Mouse (Mus musculus): Measurements from ENCODE around the gene 9130023H24Rik. TPM values are rescaled to one million over a fixed set of nuclear protein-coding genes. Genes with fewer than 3 reads are reported as not detected.
A peak's percentile ranks its signal among the peaks of the same experiment; 100 is the strongest.

Gene 9130023H24Rik
- polyA plus RNA-seq, 1 experiment, result 3.3 TPM

GRCm38 (mm10) chr7:128236856-128237592 is 807 bp downstream of the 9130023H24Rik start, which contains the start of gene Armc5:
Gene Armc5, plus strand, starts transcription at chr7:128237342.
- Histone ChIP-seq H3K27ac (replicated peaks; ENCODE audit: low read depth, low read length) (peak within 1 kb of the TSS; percentile 94), H3K4me1 (ENCODE audit: control insufficient read depth, insufficient read depth, insufficient read length, low read length) (no peaks in the 10 kb centered on the region), H3K4me3 (ENCODE audit: insufficient read depth, low read depth, low read length) (peak within 1 kb of the TSS; percentile 70)

DNA sequence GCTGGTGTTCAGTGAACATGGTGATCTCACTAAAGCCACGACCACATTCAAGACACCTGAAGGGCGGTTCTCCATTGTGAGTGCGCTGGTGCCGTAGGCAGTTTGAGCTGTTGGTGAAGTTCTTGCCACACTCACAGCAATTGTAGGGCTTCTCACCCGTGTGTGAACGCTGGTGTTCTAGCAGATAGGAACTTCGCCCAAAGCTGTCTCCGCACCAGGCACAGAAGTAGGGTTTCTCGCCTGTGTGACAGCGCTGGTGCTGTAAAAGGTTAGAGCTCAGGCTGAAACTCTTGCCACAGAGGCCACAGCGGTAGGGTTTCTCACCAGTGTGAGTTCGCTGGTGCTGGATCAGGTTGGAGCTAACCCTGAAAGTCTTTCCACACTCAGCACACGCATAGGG is 1.4 kb downstream of the 9130023H24Rik start:
- Histone ChIP-seq H3K27ac (replicated peaks; ENCODE audit: low read depth, low read length) (no peak overlapping the region), H3K4me1 (ENCODE audit: control insufficient read depth, insufficient read depth, insufficient read length, low read length) (no peaks in the 10 kb centered on the region), H3K4me3 (ENCODE audit: insufficient read depth, low read depth, low read length) (no peak overlapping the region)

- Histone ChIP-seq H3K27ac (replicated peaks; ENCODE audit: low read depth, low read length) (no peak overlapping the region), H3K4me3 (ENCODE audit: insufficient read depth, low read depth, low read length) (no peak overlapping the region), H3K4me1 (ENCODE audit: control insufficient read depth, insufficient read depth, insufficient read length, low read length) (no peaks in the 10 kb centered on the region)
Measured at GRCm38 (mm10) chr7:128235481-128235880, 2.4 kb downstream of the 9130023H24Rik start.

- H3K27ac ChIP-seq (replicated peaks; ENCODE audit: low read depth, low read length), result no peak overlapping the region
- H3K4me1 ChIP-seq (ENCODE audit: control insufficient read depth, insufficient read depth, insufficient read length, low read length), result no peaks in the 10 kb centered on the region
Measured at GRCm38 (mm10) chr7:128234796-128235195, 3.0 kb downstream of the 9130023H24Rik start.

DNA sequence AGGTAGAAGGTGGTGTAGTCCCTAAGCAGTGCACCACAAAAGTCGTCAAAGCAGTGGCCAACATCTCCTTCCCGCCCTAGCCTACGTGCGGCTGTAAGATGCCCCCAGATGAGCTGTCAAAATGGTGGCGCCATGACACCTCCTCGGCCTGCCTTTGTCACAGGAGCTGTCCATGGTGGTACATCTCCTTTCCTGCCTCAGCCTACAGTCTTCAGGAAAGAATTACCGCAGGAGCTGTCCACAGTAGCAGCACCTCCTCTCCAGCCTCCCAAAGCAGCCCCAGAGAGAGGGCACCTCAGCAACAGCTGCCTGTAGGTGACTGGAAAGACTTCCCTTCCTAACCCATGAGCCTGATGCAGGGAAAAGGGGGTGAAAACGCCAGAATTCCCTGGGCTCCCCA is 6.1 kb downstream of the 9130023H24Rik start:
- H3K4me3 ChIP-seq (ENCODE audit: insufficient read depth, low read depth, low read length), result no peak overlapping the region
- H3K4me1 ChIP-seq (ENCODE audit: control insufficient read depth, insufficient read depth, insufficient read length, low read length), result no peaks in the 10 kb centered on the region
- H3K27ac ChIP-seq (replicated peaks; ENCODE audit: low read depth, low read length), result no peak overlapping the region

More at GRCm38 (mm10) chr7:128234796-128235195, 3.0 kb downstream of the 9130023H24Rik start:
- no peak overlapping the region for H3K4me3 ChIP-seq (ENCODE audit: insufficient read depth, low read depth, low read length)

DNA sequence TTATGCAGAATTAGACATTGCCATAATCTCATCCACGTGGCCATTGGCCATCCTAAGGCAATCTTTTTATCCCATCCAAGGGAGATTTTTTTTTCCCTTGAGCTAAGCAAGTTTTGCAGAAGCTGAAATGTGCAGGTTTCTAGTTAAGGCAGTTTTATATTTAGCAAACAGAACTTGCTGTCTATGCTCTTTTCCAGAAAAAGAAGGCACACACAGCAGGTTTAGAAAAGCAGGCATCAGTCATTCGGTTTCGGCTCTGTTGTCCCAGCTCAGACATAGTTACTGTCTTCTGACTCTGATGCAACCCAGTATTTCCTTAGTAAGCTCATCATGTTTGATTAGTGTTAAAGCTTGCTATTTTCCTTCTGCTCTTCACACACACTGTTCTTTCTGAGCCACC is 16.9 kb downstream of the 9130023H24Rik start:
- Histone ChIP-seq H3K27ac (replicated peaks; ENCODE audit: low read depth, low read length) (no peak overlapping the region), H3K4me3 (ENCODE audit: insufficient read depth, low read depth, low read length) (no peak overlapping the region), H3K4me1 (ENCODE audit: control insufficient read depth, insufficient read depth, insufficient read length, low read length) (no peaks in the 10 kb centered on the region)

GRCm38 (mm10) chr7:128219952-128220351 is 17.9 kb downstream of the 9130023H24Rik start:
- H3K27ac ChIP-seq (replicated peaks; ENCODE audit: low read depth, low read length), result no peak overlapping the region
- H3K4me3 ChIP-seq (ENCODE audit: insufficient read depth, low read depth, low read length), result no peak overlapping the region
- H3K4me1 ChIP-seq (ENCODE audit: control insufficient read depth, insufficient read depth, insufficient read length, low read length), result no peaks in the 10 kb centered on the region

DNA sequence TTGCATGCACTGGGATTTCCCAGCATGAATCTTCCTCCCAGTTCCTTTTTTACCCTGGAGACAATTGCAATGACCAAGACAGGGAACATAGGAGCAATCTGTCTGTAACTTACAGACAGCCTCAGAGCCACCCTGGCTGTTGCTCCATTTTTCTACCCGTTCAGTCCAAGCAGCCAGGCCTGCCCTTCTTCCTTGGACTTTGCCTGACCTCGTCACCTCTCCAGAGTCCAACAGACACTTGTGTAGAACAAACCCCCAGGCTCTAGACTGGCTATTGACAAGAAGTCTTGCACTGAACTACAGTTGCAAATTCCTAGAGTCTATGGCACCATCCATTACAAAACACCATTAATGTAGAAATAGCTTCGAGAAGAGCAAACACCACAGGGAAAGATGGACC is 28.0 kb downstream of the 9130023H24Rik start:
- H3K4me3 ChIP-seq (ENCODE audit: insufficient read depth, low read depth, low read length), result no peak overlapping the region
- H3K4me1 ChIP-seq (ENCODE audit: control insufficient read depth, insufficient read depth, insufficient read length, low read length), result no peaks in the 10 kb centered on the region
- no peak overlapping the region for H3K27ac ChIP-seq (replicated peaks; ENCODE audit: low read depth, low read length)

DNA sequence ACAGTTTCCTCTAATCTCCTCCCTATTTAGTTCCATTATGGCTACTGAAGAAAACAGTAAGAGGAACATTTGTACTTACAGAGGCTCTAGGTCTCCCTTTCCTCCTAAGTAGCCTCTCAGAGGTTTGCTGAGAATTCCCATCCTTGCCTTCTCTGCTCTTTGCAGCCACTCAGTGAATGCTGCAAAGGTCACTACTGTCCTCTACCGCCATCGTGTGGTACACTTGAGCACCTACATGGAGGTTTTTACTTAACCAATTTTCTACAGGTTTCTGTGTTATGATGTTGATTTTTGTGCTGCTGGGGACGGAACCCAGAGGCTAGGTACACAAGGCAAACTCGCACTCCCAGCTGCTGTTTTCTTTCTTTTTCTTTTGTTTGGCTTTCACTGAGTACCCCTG is 29.6 kb downstream of the 9130023H24Rik start:
- H3K4me1 ChIP-seq (ENCODE audit: control insufficient read depth, insufficient read depth, insufficient read length, low read length), result no peaks in the 10 kb centered on the region
- H3K27ac ChIP-seq (replicated peaks; ENCODE audit: low read depth, low read length), result no peak overlapping the region
- no peak overlapping the region for H3K4me3 ChIP-seq (ENCODE audit: insufficient read depth, low read depth, low read length)

DNA sequence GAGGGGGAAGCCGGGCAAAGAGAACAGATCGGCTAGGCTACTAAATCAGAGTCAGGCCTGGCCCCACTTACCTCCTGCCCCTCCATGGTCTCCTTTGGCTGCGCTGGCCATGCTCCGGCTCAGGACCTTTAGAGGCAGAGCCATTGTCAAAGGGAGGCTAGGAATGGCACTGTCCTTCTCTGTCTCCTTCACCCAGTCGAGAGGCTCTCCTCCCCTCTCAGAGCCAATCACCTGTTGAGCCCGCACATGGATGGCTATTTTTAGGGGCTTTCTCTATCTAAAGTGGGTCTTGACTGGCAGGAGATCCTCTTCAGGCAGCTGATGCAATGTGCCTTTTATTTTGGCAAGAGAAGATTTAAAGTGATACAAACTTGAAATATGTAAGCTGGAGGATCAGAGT is 31.7 kb downstream of the 9130023H24Rik start, which contains the start of gene Cox6a2:
Gene Cox6a2, minus strand, starts transcription at position 236 of the 400 bp plus-strand sequence.
- no peak within 1 kb of the TSS for H3K4me3 ChIP-seq (ENCODE audit: insufficient read depth, low read depth, low read length)
- H3K27ac ChIP-seq (replicated peaks; ENCODE audit: low read depth, low read length), result no peak within 1 kb of the TSS
- H3K4me1 ChIP-seq (ENCODE audit: control insufficient read depth, insufficient read depth, insufficient read length, low read length), result no peaks in the 10 kb centered on the region

- no peak overlapping the region for H3K4me3 ChIP-seq (ENCODE audit: insufficient read depth, low read depth, low read length)
- H3K4me1 ChIP-seq (ENCODE audit: control insufficient read depth, insufficient read depth, insufficient read length, low read length), result no peaks in the 10 kb centered on the region
- no peak overlapping the region for H3K27ac ChIP-seq (replicated peaks; ENCODE audit: low read depth, low read length)
Measured at GRCm38 (mm10) chr7:128205695-128206094, 32.1 kb downstream of the 9130023H24Rik start.

- H3K4me3 ChIP-seq (ENCODE audit: insufficient read depth, low read depth, low read length), result no peak overlapping the region
- H3K4me1 ChIP-seq (ENCODE audit: control insufficient read depth, insufficient read depth, insufficient read length, low read length), result no peaks in the 10 kb centered on the region
- no peak overlapping the region for H3K27ac ChIP-seq (replicated peaks; ENCODE audit: low read depth, low read length)
Measured at GRCm38 (mm10) chr7:128204179-128204578, 33.7 kb downstream of the 9130023H24Rik start.

DNA sequence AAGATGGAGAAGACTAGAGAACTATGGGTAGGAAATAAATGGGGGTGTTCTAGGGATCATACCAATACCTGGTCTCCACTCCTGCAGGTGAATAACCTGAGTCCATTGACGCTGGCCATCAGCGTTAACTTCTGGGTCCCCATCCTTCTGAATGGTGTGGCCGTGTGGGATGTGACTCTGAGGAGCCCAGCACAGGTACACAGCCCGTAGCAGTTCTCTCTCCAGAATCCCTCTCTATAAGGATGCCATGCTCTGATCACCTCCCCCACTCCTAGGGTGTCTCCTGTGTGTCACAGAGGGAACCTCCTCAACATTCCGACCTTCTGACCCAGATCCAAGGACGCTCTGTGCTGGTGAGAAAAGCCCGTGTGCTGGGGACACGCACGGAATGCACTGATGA is 34.8 kb downstream of the 9130023H24Rik start:
- H3K4me1 ChIP-seq (ENCODE audit: control insufficient read depth, insufficient read depth, insufficient read length, low read length), result no peaks in the 10 kb centered on the region
- no peak overlapping the region for H3K4me3 ChIP-seq (ENCODE audit: insufficient read depth, low read depth, low read length)
- no peak overlapping the region for H3K27ac ChIP-seq (replicated peaks; ENCODE audit: low read depth, low read length)

DNA sequence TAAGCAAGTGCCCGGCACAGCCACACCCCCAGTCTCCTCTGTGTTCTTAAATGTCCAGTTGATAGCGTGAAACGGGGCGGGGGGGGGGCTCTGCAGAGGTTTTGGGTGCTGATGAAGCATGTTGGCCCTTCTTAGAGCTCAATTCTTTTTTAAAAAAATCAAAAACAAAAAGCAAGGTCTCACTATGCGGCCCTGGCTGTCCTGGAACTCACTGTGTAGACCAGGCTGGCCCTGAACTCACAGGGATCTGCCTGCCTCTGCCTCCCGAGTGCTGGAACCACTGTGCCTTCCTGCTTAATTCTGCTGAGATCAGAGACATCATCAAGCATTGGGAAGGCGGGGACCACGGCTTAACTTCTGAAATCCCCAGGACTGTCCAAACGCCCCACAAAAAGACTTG is 36.2 kb downstream of the 9130023H24Rik start:
- H3K27ac ChIP-seq (replicated peaks; ENCODE audit: low read depth, low read length), result no peak overlapping the region
- no peak overlapping the region for H3K4me3 ChIP-seq (ENCODE audit: insufficient read depth, low read depth, low read length)
- H3K4me1 ChIP-seq (ENCODE audit: control insufficient read depth, insufficient read depth, insufficient read length, low read length), result no peaks in the 10 kb centered on the region
